Mouse (Mus musculus) midbrain, postnatal 0 days (tissue): ENCODE results near the gene Arl15. TPM values are rescaled to one million over a fixed set of nuclear protein-coding genes. Genes with fewer than 3 reads are reported as not detected.

Experiments used
- ATAC-seq: fragments of 200-750 bp; cut with Nextera tagmentation; 2 replicates; pipeline ENCODE4 v1.8.0; 2017; ENCODE audit warnings: moderate number of reproducible peaks, mild to moderate bottlenecking, moderate TSS enrichment, moderate library complexity; ENCODE audit not compliant: low FRiP score
- DNase-seq: peaks from one replicate; pipeline ENCODE4 v3.0.0-alpha.2; 2015; ENCODE audit warnings: low spot score
- H3K27ac ChIP-seq: fragments of 300-500 bp; sonication (generic); 2 replicates; pipeline ENCODE4 v1.5.1; 2014; ENCODE audit warnings: low read depth, mild to moderate bottlenecking, low read length, mixed read lengths
- H3K27me3 ChIP-seq: fragments of 300-500 bp; sonication (generic); 2 replicates; pipeline ENCODE4 v1.6.1; 2014; ENCODE audit warnings: low read length, control low read depth, mixed read lengths; ENCODE audit not compliant: insufficient read depth
- H3K36me3 ChIP-seq: fragments of 300-500 bp; sonication (generic); 2 replicates; pipeline ENCODE4 v1.6.1; 2014; ENCODE audit warnings: low read length, control low read depth, mixed read lengths; ENCODE audit not compliant: insufficient read depth
- H3K4me1 ChIP-seq: fragments of 300-500 bp; sonication (generic); 2 replicates; pipeline ENCODE4 v1.6.1; 2014; ENCODE audit warnings: mild to moderate bottlenecking, control low read depth, antibody characterized with exemption, low read length, mixed read lengths; ENCODE audit not compliant: insufficient read depth
- H3K4me2 ChIP-seq: fragments of 300-500 bp; sonication (generic); 2 replicates; pipeline ENCODE4 v1.6.1; 2014; ENCODE audit warnings: low read depth, mild to moderate bottlenecking, low read length, mixed read lengths; ENCODE audit not compliant: poor library complexity, severe bottlenecking
- H3K4me3 ChIP-seq: fragments of 300-500 bp; sonication (generic); 2 replicates; pipeline ENCODE4 v1.5.1; 2014; ENCODE audit warnings: low read depth, mild to moderate bottlenecking, low read length, moderate library complexity
- H3K9ac ChIP-seq: fragments of 300-500 bp; sonication (generic); replicated peaks from 2 replicates; pipeline ENCODE4 v1.6.1; 2014; ENCODE audit warnings: mild to moderate bottlenecking, low read length, moderate library complexity, mixed read lengths; ENCODE audit not compliant: poor library complexity, severe bottlenecking
- H3K9me3 ChIP-seq: fragments of 300-500 bp; sonication (generic); 2 replicates; pipeline ENCODE4 v1.6.1; 2016; ENCODE audit warnings: low read length, control low read depth
- CTCF ChIP-seq: IDR thresholded peaks from 2 replicates; pipeline ENCODE4 v1.5.1; 2016; ENCODE audit warnings: antibody characterized with exemption, mild to moderate bottlenecking
- WGBS: fragments of 180-500 bp; shearing (Covaris S2); extraction: QIAGEN DNeasy Blood & Tissue Kit; methylation state at CpG from one replicate; pipeline ENCODE4 v1.1.7; 2014; 5-methylcytosine and 5-hydroxymethylcytosine counted together
- polyA plus RNA-seq: library from polyadenylated mRNA; unstranded; fragments of >200 nt; fragmentation: Nextera tagmentation; extraction: Ambion mirVana; gene quantifications from 2 replicates; pipeline ENCODE4 v1.2.1, GENCODE M21; 2015
- total RNA-seq: library from RNA; depleted of rRNA; stranded (reverse); fragments of >200 nt; gene quantifications from 2 replicates; pipeline ENCODE4 v1.2.3, GENCODE M21; 2014

Gene Arl15
- total and polyA plus RNA-seq, 2 experiments from 2014 or later = 16.8 to 54.8 TPM

DNA sequence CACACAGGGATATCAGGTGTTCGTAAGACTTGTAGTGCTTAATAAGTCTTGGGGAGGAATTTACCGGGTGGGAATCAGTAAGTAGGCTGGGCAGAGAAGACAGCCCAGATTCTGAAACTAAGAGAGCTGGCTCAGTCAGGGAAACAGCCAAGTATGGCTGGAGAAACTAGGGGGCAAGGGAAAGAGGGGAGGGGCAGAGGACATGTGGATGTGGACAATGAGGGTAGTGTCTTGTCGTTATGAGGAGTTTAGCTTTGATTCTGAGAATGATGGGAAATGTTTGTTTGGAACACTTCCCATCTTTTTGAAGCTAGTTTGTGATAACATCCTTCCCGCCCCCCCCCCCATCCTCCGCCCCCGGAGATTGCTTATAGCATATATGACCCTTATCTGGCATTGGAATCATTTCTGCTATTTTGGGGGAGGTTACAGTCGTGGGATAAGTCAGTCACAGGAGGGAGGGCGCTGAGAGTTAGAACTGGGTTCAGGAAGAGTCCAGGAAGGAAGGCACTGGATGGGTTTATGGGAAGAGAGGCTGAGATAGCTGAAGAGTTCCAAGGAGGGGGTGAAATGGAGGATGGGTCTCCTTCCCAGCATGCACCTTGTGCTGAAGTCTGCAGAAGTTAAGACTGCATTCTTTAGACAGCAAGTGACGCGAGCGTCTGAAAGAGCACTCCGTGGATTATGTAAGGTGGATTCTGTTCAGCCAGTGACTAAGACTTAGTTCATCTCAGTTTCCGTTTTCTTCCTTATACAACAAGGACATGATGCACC, 57.5 kb downstream of the Arl15 start:
- no peak for TF ChIP-seq CTCF
- ATAC-seq = no peak
- WGBS = 91% methylated on average over 13 of the region's 13 CpGs

DNA sequence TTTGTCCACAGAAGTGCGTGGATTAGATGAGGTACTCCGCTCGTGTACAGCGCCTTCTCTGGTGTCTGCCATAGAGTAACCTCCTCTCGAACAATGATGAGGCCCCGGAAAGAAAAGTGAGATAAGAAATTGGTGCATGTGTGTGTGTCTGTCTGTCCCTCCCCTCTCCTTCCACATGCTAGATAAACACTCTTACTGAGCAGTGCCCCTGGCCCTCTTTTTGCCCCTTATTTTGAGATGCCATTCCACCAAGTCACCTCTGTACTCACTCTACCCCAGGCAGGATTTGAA, 58.0 kb downstream of the Arl15 start:
- WGBS = 94% methylated on average over 6 of the region's 6 CpGs
- no peak for DNase-seq
- Histone ChIP-seq H3K27ac (no peak overlapping the region), H3K9me3 (no peaks in the 10 kb centered on the region), H3K4me3 (no peak overlapping the region), H3K36me3 (no peaks in the 10 kb centered on the region), H3K27me3 (no peaks in the 10 kb centered on the region), H3K4me1 (no peaks in the 10 kb centered on the region), H3K9ac (no peak overlapping the region), H3K4me2 (no peak overlapping the region)
- no peak for TF ChIP-seq CTCF
- no peak for ATAC-seq

More for the DNA sequence above, 57.5 kb downstream of the Arl15 start:
- H3K9ac ChIP-seq = no peak overlapping the region
- no peaks in the 10 kb centered on the region for H3K9me3 ChIP-seq
- no peak overlapping the region for H3K4me3 ChIP-seq
- DNase-seq = no peak
- H3K27ac ChIP-seq = no peak overlapping the region
- no peak overlapping the region for H3K4me2 ChIP-seq
- no peaks in the 10 kb centered on the region for H3K4me1 ChIP-seq
- no peaks in the 10 kb centered on the region for H3K27me3 ChIP-seq
- no peaks in the 10 kb centered on the region for H3K36me3 ChIP-seq

- no peaks in the 10 kb centered on the region for H3K27me3 ChIP-seq
- no peak overlapping the region for H3K27ac ChIP-seq
- H3K4me2 ChIP-seq = no peak overlapping the region
- no peak for TF ChIP-seq CTCF
- no peaks in the 10 kb centered on the region for H3K9me3 ChIP-seq
- 87% methylated on average over 4 of the region's 4 CpGs for WGBS
- no peaks in the 10 kb centered on the region for H3K36me3 ChIP-seq
- no peak overlapping the region for H3K9ac ChIP-seq
- ATAC-seq (no peak), DNase-seq (no peak)
- H3K4me1 ChIP-seq = no peaks in the 10 kb centered on the region
- H3K4me3 ChIP-seq = no peak overlapping the region
Measured at GRCm38 (mm10) chr13:113854146-113854545, 59.8 kb downstream of the Arl15 start.

- DNase-seq (no peak), ATAC-seq (no peak)
- Histone ChIP-seq H3K4me1 (no peaks in the 10 kb centered on the region), H3K9ac (no peak overlapping the region), H3K27ac (no peak overlapping the region), H3K36me3 (no peaks in the 10 kb centered on the region), H3K4me2 (no peak overlapping the region), H3K9me3 (no peaks in the 10 kb centered on the region), H3K27me3 (no peaks in the 10 kb centered on the region), H3K4me3 (no peak overlapping the region)
- no peak for TF ChIP-seq CTCF
- 65% methylated on average over 13 of the region's 13 CpGs for WGBS
Measured at GRCm38 (mm10) chr13:113854551-113855312, 60.4 kb downstream of the Arl15 start.

GRCm38 (mm10) chr13:113856946-113857345, 62.6 kb downstream of the Arl15 start:
- TF ChIP-seq CTCF = no peak
- ATAC-seq = no peak
- no peak overlapping the region for H3K4me3 ChIP-seq
- no peaks in the 10 kb centered on the region for H3K36me3 ChIP-seq
- no peaks in the 10 kb centered on the region for H3K9me3 ChIP-seq
- 70% methylated on average over 4 of the region's 4 CpGs for WGBS
- H3K4me1 ChIP-seq = no peaks in the 10 kb centered on the region
- no peak overlapping the region for H3K4me2 ChIP-seq
- no peak for DNase-seq
- no peak overlapping the region for H3K27ac ChIP-seq
- no peaks in the 10 kb centered on the region for H3K27me3 ChIP-seq
- H3K9ac ChIP-seq = no peak overlapping the region

DNA sequence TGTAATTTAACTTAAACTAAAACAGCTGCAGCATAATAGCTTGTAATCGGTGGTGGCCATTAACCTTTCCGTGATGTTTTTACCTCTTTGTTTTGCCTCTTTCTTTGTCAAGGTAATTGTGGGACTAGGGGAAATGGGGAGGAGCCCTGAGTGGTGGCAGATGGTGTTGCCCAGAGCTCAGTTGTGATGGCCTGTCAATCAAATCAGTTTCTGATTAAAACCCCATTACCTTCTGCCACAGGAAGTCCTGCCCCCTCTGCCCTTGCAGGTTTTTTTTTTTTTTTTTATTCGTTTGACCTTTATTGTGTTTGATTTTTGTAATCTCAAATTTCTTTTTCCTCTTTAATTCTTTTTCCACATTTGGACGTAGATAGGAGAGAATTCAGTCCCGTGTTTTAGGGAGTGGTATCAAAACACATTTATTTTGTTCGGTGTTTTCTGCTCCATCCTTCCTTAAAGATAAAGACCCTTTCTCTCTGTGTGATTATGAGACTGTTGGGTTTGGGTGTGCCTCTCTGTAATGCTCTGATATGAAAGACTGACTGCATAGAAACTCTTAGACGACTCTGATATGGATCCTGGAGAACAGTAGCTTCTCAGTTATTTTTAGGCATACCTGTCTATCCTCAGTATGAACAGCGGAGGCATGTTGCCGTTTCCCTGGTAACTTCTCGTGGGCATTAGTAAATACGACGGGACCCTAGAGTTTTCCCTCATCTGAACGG, 64.5 kb downstream of the Arl15 start:
- H3K9ac ChIP-seq = no peak overlapping the region
- H3K27me3 ChIP-seq = no peaks in the 10 kb centered on the region
- ATAC-seq (no peak), DNase-seq (no peak)
- no peak for TF ChIP-seq CTCF
- H3K4me3 ChIP-seq = no peak overlapping the region
- H3K4me1 ChIP-seq = no peaks in the 10 kb centered on the region
- no peak overlapping the region for H3K27ac ChIP-seq
- no peaks in the 10 kb centered on the region for H3K36me3 ChIP-seq
- 64% methylated on average over 13 of the region's 13 CpGs for WGBS
- H3K9me3 ChIP-seq = no peaks in the 10 kb centered on the region
- no peak overlapping the region for H3K4me2 ChIP-seq
